Mouse (Mus musculus): ENCODE data around the gene Pigo. TPM values are rescaled to one million over a fixed set of nuclear protein-coding genes. Genes with fewer than 3 reads are reported as not detected.

Gene Pigo
- 10 to 100 TPM; 14.8 to 30.8 (median 22.5) TPM for total RNA-seq (2022)

- DNase-seq, result peak; percentile 91
Observed at GRCm38 (mm10) chr4:43025084-43025960, at the start of gene Pigo. Gene Pigo (minus strand): TSS chr4:43025819.

GRCm38 (mm10) chr4:43074923-43075322 is 49.3 kb upstream of the Pigo start:
- no peak for DNase-seq

GRCm38 (mm10) chr4:43065471-43065870 is 39.9 kb upstream of the Pigo start:
- DNase-seq, result no peak

GRCm38 (mm10) chr4:43060286-43060685 is 34.7 kb upstream of the Pigo start:
- no peak for DNase-seq

GRCm38 (mm10) chr4:43059697-43060096 is 34.1 kb upstream of the Pigo start:
- DNase-seq, result no peak

GRCm38 (mm10) chr4:43058753-43059654 is 33.4 kb upstream of the Pigo start, which contains the start of gene Unc13b:
Gene Unc13b (plus strand): TSS chr4:43058953.
- DNase-seq, result peak; percentile 92

GRCm38 (mm10) chr4:43058392-43058752 is 32.8 kb upstream of the Pigo start:
- no peak for DNase-seq

- no peak for DNase-seq
Observed at GRCm38 (mm10) chr4:43057654-43058053, 32.0 kb upstream of the Pigo start.

GRCm38 (mm10) chr4:43052627-43053026 is 27.0 kb upstream of the Pigo start:
- DNase-seq, result no peak

- DNase-seq, result peak; percentile 73
Observed at GRCm38 (mm10) chr4:43047231-43047630, 21.6 kb upstream of the Pigo start.

GRCm38 (mm10) chr4:43046607-43047006 is 21.0 kb upstream of the Pigo start:
- DNase-seq, result no peak

- peak; percentile 99 for DNase-seq
Observed at GRCm38 (mm10) chr4:43045659-43046302, 20.2 kb upstream of the Pigo start, which contains the start of gene Fam214b. Gene Fam214b (minus strand): TSS chr4:43046220.

GRCm38 (mm10) chr4:43045285-43045658 is 19.7 kb upstream of the Pigo start:
- DNase-seq, result no peak

- DNase-seq, result no peak
Observed at GRCm38 (mm10) chr4:43044673-43045072, 19.1 kb upstream of the Pigo start.

GRCm38 (mm10) chr4:43043644-43044357 is 18.2 kb upstream of the Pigo start:
- DNase-seq, result peak; percentile 67

GRCm38 (mm10) chr4:43040881-43041547 is 15.4 kb upstream of the Pigo start:
- DNase-seq, result no peak

GRCm38 (mm10) chr4:43040114-43040572 is 14.5 kb upstream of the Pigo start:
- DNase-seq, result peak; percentile 97

- DNase-seq, result no peak
Observed at GRCm38 (mm10) chr4:43039609-43040008, 14.0 kb upstream of the Pigo start.

GRCm38 (mm10) chr4:43038567-43039495 is 13.2 kb upstream of the Pigo start:
- peak; percentile 88 for DNase-seq

All from adrenal gland, adult 8-10 months (tissue).